Comparison of ENCODE assay signal across 11 mouse cellular contexts in the genomic region with DNA sequence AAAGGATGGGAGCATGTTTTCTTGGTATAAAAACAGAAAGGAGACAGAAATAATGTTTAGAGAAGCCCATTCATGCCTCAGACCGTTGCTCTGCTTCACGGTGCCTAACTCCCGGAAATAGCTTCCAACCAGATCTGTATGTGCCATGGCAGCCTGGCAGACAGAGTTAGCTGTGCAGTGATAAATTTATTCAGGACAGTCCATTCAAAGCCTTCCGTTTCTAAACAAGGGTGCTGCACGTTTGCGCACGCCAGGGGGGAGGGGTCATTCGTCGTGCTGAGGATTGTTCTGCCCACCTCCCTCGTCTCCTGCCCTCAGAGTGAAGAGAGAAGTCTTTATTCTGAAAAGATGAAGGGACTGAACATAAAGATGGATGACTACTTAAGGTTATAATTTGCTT.
DNase-seq lines count a peak whose midpoint lies in the region; ATAC-seq lines count a peak whose summit lies in the region.
"Had no signal": no experiment of that assay in that cellular context is flagged by ENCODE, and none has a peak within 500 bp of the region (broad histone marks: within the 10 kb centered on the region; RNA-seq: fewer than 3 reads in every experiment).

No protein-coding gene starts in this region.

- no peaks in the 10 kb centered on the region for H3K36me3 ChIP-seq in kidney, embryonic 16.5 days (ENCODE audit: insufficient read depth, low read length)
- H3K36me3 ChIP-seq: lung, embryonic 15.5 days had no signal

- 42% methylated on average over 10 of the region's 10 CpGs for WGBS in kidney, embryonic 16.5 days

- no peaks in the 10 kb centered on the region for H3K9me3 ChIP-seq in kidney, embryonic 16.5 days (ENCODE audit: low read length)
- H3K9me3 ChIP-seq: lung, embryonic 15.5 days had no signal

- no peaks in the 10 kb centered on the region for H3K4me1 ChIP-seq in kidney, embryonic 16.5 days (ENCODE audit: insufficient read depth, low read length)
- H3K4me1 ChIP-seq: lung, embryonic 15.5 days had no signal

- no peak overlapping the region for H3K4me3 ChIP-seq in kidney, embryonic 16.5 days (ENCODE audit: low read length)
- H3K4me3 ChIP-seq: lung, embryonic 15.5 days had no signal

- ATAC-seq in kidney, embryonic 16.5 days (ENCODE audit: low FRiP score, low TSS enrichment) = 0 out of 2 replicates have a peak, but pooled peaks have one; percentile 35

- H3K4me2 ChIP-seq in kidney, embryonic 16.5 days (replicated peaks; ENCODE audit: low read depth, low read length) = peak overlapping the region; percentile 17; the same call in 1 of the 2 replicates
- H3K4me2 ChIP-seq: lung, embryonic 15.5 days had no signal

- no peak overlapping the region for H3K27ac ChIP-seq in kidney, embryonic 16.5 days (ENCODE audit: low read length)
- H3K27ac ChIP-seq: lung, embryonic 15.5 days had no signal

- H3K9ac ChIP-seq in kidney, embryonic 16.5 days (replicated peaks; ENCODE audit: low read length) = no peak overlapping the region
- H3K9ac ChIP-seq: lung, embryonic 15.5 days had no signal

- intact Hi-C loops in left cerebral cortex, postnatal 10 days (cut with DNase I) = no loop called here

- no peak for DNase-seq in kidney, postnatal 14 days
- DNase-seq in frontal cortex, postnatal 14 days (ENCODE audit: low spot score in 2 of 2) = peak; percentile 16 to 28
- peak; percentile 20 to 43 for DNase-seq in left cerebral cortex, postnatal 10 days (ENCODE audit: extremely low spot score in 1 of 2, low spot score in 2 of 2)
- peak; percentile 12 for DNase-seq in right cerebral cortex, adult 18-20 months
- DNase-seq in lung, postnatal 14 days = no peak
- no peak for DNase-seq in T-cell, adult 2 months (ENCODE audit: low spot score)
- DNase-seq: adrenal gland, adult 8-10 months; heart, postnatal 10 days; thymus, adult 2 months had no signal

- no peaks in the 10 kb centered on the region for H3K27me3 ChIP-seq in kidney, embryonic 16.5 days (ENCODE audit: insufficient read depth, low read length)
- H3K27me3 ChIP-seq: lung, embryonic 15.5 days had no signal

Comparison
In these comparisons a context has a peak if more than half of its experiments do, and no peak if none do; other contexts are left out.
1. DNase-seq: peak in frontal cortex, postnatal 14 days (2 of 2), left cerebral cortex, postnatal 10 days (2 of 2) and right cerebral cortex, adult 18-20 months (single experiment); none in kidney, postnatal 14 days (single experiment), lung, postnatal 14 days (single experiment) and T-cell, adult 2 months (single experiment).